Mouse (Mus musculus): ENCODE measurements around the gene Wnt3a.

- TF ChIP-seq NRF1 (IDR thresholded peaks at IDR 0.05; ENCODE audit: insufficient read depth, low read depth, low read length, poor library complexity, severe bottlenecking) (no peak), ZC3H11A (IDR thresholded peaks at IDR 0.05; ENCODE audit: low read depth, low read length) (no peak), MYC (IDR thresholded peaks at IDR 0.05; ENCODE audit: low read depth, low read length) (no peak), CTCF (IDR thresholded peaks at IDR 0.05 in 2 of 3, conservative IDR thresholded peaks at IDR 0.05 in 1 of 3; ENCODE audit: control insufficient read depth in 1 of 3, insufficient read depth in 1 of 3, low read depth in 2 of 3, low read length in 3 of 3, poor library complexity in 1 of 3, severe bottlenecking in 1 of 3) (peak; percentile 11 to 28 (median 12); a peak in 4 of 6 replicates), E2F4 (IDR thresholded peaks at IDR 0.05; ENCODE audit: borderline replicate concordance, low read depth, low read length) (no peak), MEF2A (IDR thresholded peaks at IDR 0.05; ENCODE audit: extremely low read depth, insufficient replicate concordance, low read depth, low read length, poor library complexity, severe bottlenecking) (no peak), ETS1 (IDR thresholded peaks at IDR 0.05; ENCODE audit: low read depth, low read length) (no peak), CHD2 (IDR thresholded peaks at IDR 0.05; ENCODE audit: low read length) (no peak), POLR2A (IDR thresholded peaks at IDR 0.05; ENCODE audit: control insufficient read depth in 1 of 2, insufficient read depth in 1 of 2, low read depth in 1 of 2, low read length in 2 of 2, poor library complexity in 1 of 2) (no peak), MAFK (IDR thresholded peaks at IDR 0.05; ENCODE audit: borderline replicate concordance, low read depth, low read length) (no peak), JUND (IDR thresholded peaks at IDR 0.05; ENCODE audit: low read depth, low read length) (no peak), EP300 (IDR thresholded peaks at IDR 0.05; ENCODE audit: low read depth in 1 of 2, low read length in 2 of 2) (no peak), GABPA (IDR thresholded peaks at IDR 0.05; ENCODE audit: low read depth, low read length) (no peak), MAZ (IDR thresholded peaks at IDR 0.05; ENCODE audit: low read depth, low read length) (no peak)
Measured at GRCm38 (mm10) chr11:59232797-59233196, 57.8 kb downstream of the Wnt3a start.

Measured in MEL (cell line).